Mouse (Mus musculus): Measurements from ENCODE around the gene Dclk1. TPM values are rescaled to one million over a fixed set of nuclear protein-coding genes. Genes with fewer than 3 reads are reported as not detected.

Dclk1 gene
- polyA plus RNA-seq, 2 experiments: 23.3 to 66.2 TPM

DNA sequence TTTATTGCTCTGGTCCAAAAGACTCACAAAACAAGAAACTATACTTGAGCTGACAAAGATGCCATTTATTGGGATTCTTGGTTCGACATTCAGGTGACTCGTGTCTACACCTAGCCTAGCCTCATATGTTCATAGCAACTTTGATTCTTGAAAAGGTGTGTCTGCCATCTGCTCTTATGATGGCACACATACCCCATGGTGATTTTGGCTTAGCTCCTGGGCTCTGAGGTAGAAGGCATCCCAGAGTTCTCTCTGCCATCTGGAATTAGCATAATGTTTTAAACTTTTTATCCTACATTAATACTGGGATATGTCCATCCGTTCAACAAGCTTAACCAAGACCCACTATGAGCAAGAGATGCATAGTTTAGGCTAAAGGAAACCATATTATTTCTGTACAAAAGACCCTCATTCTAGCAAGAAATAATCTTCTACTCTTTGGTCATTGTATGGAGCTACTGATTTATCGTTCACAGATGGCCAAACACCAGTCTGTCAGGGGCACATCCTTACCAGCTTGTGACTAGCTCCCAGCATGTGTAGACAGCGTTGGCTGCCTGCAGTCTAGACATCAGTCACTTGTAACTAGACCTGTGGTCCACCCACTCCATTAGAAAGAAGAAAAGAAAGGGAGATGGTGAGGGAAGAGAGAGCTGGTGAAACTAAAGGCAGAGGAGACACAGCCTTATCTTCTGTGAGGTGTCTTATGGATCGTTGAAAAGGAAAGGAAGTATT is 298.4 kb downstream of the Dclk1 start:
- WGBS: 86% methylated on average over 6 of the region's 6 CpGs
- Histone ChIP-seq H3K27me3 (ENCODE audit: control insufficient read depth, insufficient read depth, low read length) (no peaks in the 10 kb centered on the region), H3K9ac (ENCODE audit: low read depth, low read length, severe bottlenecking) (no peak overlapping the region), H3K27ac (replicated peaks; ENCODE audit: low read depth, low read length) (no peak overlapping the region), H3K4me1 (ENCODE audit: control insufficient read depth, insufficient read depth, low read length) (peaks cover 52% of the 10 kb centered on the region), H3K9me3 (ENCODE audit: control insufficient read depth, low read length) (no peaks in the 10 kb centered on the region), H3K36me3 (ENCODE audit: control insufficient read depth, insufficient read depth, low read length) (no peaks in the 10 kb centered on the region), H3K4me2 (replicated peaks; ENCODE audit: low read depth, low read length, severe bottlenecking) (no peak overlapping the region), H3K4me3 (replicated peaks; ENCODE audit: low read length) (no peak overlapping the region)
- DNase-seq (ENCODE audit: low spot score) (no peak), ATAC-seq (ENCODE audit: low FRiP score, low read depth) (no peak)
- TF ChIP-seq POLR2A (IDR thresholded peaks at IDR 0.05; ENCODE audit: borderline replicate concordance, extremely low read depth, insufficient read depth, insufficient read length): no peak

DNA sequence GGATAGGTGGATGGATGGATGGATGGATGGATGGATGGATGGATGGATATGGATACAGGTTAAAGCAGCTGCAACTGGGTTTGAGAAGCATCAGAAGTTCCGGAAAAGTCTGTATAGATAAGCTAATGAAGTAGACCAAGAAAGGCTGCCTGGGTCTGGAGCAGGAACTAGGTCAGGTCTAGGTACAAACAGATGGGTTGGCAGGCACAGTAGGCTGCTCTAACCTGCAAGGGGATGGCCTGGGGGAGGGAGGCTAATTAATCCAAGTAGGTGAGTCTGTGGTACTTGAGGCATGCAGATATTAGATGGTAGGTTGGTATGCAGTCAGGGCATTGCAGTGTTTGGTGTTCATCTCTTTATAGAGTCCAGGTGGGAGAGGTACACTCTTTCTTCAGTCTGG is 299.6 kb downstream of the Dclk1 start:
- peaks cover 48% of the 10 kb centered on the region for H3K4me1 ChIP-seq (ENCODE audit: control insufficient read depth, insufficient read depth, low read length)
- H3K27ac ChIP-seq (replicated peaks; ENCODE audit: low read depth, low read length): no peak overlapping the region
- H3K9me3 ChIP-seq (ENCODE audit: control insufficient read depth, low read length): no peaks in the 10 kb centered on the region
- ATAC-seq (ENCODE audit: low FRiP score, low read depth) (no peak), DNase-seq (ENCODE audit: low spot score) (no peak)
- no peak for TF ChIP-seq POLR2A (IDR thresholded peaks at IDR 0.05; ENCODE audit: borderline replicate concordance, extremely low read depth, insufficient read depth, insufficient read length)
- H3K27me3 ChIP-seq (ENCODE audit: control insufficient read depth, insufficient read depth, low read length): no peaks in the 10 kb centered on the region
- H3K9ac ChIP-seq (ENCODE audit: low read depth, low read length, severe bottlenecking): no peak overlapping the region
- H3K4me3 ChIP-seq (replicated peaks; ENCODE audit: low read length): no peak overlapping the region
- 85% methylated on average over 1 of the region's 1 CpGs for WGBS
- no peak overlapping the region; the same call in 1 of the 2 replicates for H3K4me2 ChIP-seq (replicated peaks; ENCODE audit: low read depth, low read length, severe bottlenecking)
- no peaks in the 10 kb centered on the region for H3K36me3 ChIP-seq (ENCODE audit: control insufficient read depth, insufficient read depth, low read length)

DNA sequence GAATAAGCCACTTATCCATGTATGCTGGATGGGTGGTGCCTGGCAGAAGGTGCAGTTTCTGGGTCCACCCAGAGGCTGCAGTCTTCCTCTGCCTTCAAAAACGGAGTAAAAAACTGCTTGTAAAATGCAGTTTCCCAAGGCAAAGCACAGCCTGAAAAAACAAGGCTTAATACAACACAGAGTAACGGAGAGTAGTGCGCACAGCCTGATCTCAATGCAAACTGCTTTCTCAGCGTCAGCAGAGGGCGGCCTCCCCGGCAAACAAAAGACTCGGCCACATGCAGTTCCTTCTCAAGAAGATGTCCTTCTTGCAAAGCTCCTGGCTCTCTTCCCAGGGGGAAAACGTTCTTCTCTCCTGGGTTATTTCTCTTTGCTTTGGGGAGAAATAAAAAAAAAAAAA is 300.1 kb downstream of the Dclk1 start:
- ATAC-seq (ENCODE audit: low FRiP score, low read depth) (peak; percentile 66), DNase-seq (ENCODE audit: low spot score) (peak; percentile 74)
- H3K4me1 ChIP-seq (ENCODE audit: control insufficient read depth, insufficient read depth, low read length): peaks cover 46% of the 10 kb centered on the region
- WGBS: 5% methylated on average over 8 of the region's 8 CpGs
- peak overlapping the region; percentile 1; the same call in 1 of the 2 replicates for H3K4me3 ChIP-seq (replicated peaks; ENCODE audit: low read length)
- TF ChIP-seq POLR2A (IDR thresholded peaks at IDR 0.05; ENCODE audit: borderline replicate concordance, extremely low read depth, insufficient read depth, insufficient read length): no peak
- H3K9me3 ChIP-seq (ENCODE audit: control insufficient read depth, low read length): no peaks in the 10 kb centered on the region
- H3K36me3 ChIP-seq (ENCODE audit: control insufficient read depth, insufficient read depth, low read length): no peaks in the 10 kb centered on the region
- no peak overlapping the region for H3K9ac ChIP-seq (ENCODE audit: low read depth, low read length, severe bottlenecking)
- H3K4me2 ChIP-seq (replicated peaks; ENCODE audit: low read depth, low read length, severe bottlenecking): peak overlapping the region; percentile 22
- H3K27ac ChIP-seq (replicated peaks; ENCODE audit: low read depth, low read length): no peak overlapping the region; the same call in 1 of the 2 replicates
- H3K27me3 ChIP-seq (ENCODE audit: control insufficient read depth, insufficient read depth, low read length): no peaks in the 10 kb centered on the region

DNA sequence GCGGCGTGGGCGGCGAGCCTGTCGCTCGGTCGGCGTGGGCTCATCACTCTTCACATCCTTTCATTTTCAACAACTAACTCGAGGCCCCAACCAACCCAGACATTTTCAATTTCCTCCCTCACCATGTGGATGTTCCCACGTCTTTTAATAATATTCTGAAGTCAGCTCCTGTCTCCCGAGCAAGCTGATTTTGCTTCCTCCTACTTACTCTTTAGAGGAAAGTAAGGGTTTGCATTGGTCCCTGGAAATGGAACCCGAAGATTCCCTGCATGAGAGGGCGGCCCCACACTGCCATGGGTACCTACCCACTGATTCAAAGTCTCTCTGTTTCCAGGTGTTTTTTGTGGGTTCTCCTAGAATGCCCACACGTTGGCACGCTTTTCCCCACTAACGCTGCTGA is 300.8 kb downstream of the Dclk1 start:
- peaks cover 39% of the 10 kb centered on the region for H3K4me1 ChIP-seq (ENCODE audit: control insufficient read depth, insufficient read depth, low read length)
- no peak overlapping the region for H3K27ac ChIP-seq (replicated peaks; ENCODE audit: low read depth, low read length)
- no peak for ATAC-seq (ENCODE audit: low FRiP score, low read depth)
- TF ChIP-seq POLR2A (IDR thresholded peaks at IDR 0.05; ENCODE audit: borderline replicate concordance, extremely low read depth, insufficient read depth, insufficient read length): no peak
- no peak overlapping the region for H3K9ac ChIP-seq (ENCODE audit: low read depth, low read length, severe bottlenecking)
- peak overlapping the region; percentile 1; the same call in 1 of the 2 replicates for H3K4me3 ChIP-seq (replicated peaks; ENCODE audit: low read length)
- no peaks in the 10 kb centered on the region for H3K9me3 ChIP-seq (ENCODE audit: control insufficient read depth, low read length)
- WGBS: 65% methylated on average over 16 of the region's 16 CpGs
- peak overlapping the region; percentile 22 for H3K4me2 ChIP-seq (replicated peaks; ENCODE audit: low read depth, low read length, severe bottlenecking)
- no peaks in the 10 kb centered on the region for H3K27me3 ChIP-seq (ENCODE audit: control insufficient read depth, insufficient read depth, low read length)
- no peaks in the 10 kb centered on the region for H3K36me3 ChIP-seq (ENCODE audit: control insufficient read depth, insufficient read depth, low read length)
- DNase-seq (ENCODE audit: low spot score): no peak

DNA sequence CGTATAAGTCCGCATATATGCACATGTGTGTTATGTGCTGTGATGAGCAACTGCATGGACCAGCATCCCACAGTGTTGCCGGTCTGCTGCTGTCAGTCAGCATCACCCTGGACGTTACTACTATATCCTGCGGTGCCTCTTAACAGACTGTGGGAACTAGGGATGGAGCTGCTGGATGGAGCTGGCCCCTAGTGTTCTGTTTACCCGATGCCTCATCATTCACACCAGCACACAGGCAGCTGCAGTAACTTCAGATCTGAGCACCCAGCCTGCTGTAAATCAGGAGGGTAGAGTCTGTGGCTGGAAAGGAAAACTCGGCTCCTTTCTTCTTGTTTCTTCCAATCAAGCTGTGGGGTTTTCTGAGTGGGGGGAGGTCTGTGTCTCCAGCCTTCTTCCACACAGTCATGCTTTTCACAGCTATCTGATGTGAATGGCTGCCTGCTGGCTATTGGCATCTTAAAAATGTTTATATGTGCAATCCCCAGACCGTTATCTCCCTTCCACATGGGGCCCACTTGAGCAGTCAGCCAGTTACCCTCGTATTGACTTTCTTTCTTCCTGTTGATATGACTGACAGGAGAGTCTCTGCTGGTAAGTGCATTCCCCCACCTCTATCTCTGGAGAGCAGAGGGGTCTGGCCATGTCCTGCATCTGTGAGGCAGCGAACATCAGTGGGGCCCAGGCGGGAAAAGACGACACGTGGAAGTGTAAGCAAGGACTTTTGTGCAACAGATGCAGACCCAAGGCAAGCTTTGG is 301.9 kb downstream of the Dclk1 start:
- Histone ChIP-seq H3K4me1 (ENCODE audit: control insufficient read depth, insufficient read depth, low read length) (peaks cover 33% of the 10 kb centered on the region), H3K36me3 (ENCODE audit: control insufficient read depth, insufficient read depth, low read length) (no peaks in the 10 kb centered on the region), H3K9ac (ENCODE audit: low read depth, low read length, severe bottlenecking) (no peak overlapping the region), H3K9me3 (ENCODE audit: control insufficient read depth, low read length) (no peaks in the 10 kb centered on the region), H3K27ac (replicated peaks; ENCODE audit: low read depth, low read length) (no peak overlapping the region), H3K4me3 (replicated peaks; ENCODE audit: low read length) (no peak overlapping the region), H3K4me2 (replicated peaks; ENCODE audit: low read depth, low read length, severe bottlenecking) (no peak overlapping the region), H3K27me3 (ENCODE audit: control insufficient read depth, insufficient read depth, low read length) (no peaks in the 10 kb centered on the region)
- 34% methylated on average over 13 of the region's 13 CpGs for WGBS
- TF ChIP-seq POLR2A (IDR thresholded peaks at IDR 0.05; ENCODE audit: borderline replicate concordance, extremely low read depth, insufficient read depth, insufficient read length): no peak
- no peak for ATAC-seq (ENCODE audit: low FRiP score, low read depth)
- DNase-seq (ENCODE audit: low spot score): no peak

Data from limb, embryonic 14.5 days (tissue).